Mouse (Mus musculus) hindbrain, embryonic 10.5 days (tissue): Measurements from ENCODE around the gene Hoxd1. TPM values are rescaled to one million over a fixed set of nuclear protein-coding genes. Genes with fewer than 3 reads are reported as not detected.

Source experiments
- DNase-seq: peaks from one replicate; pipeline ENCODE4 v3.0.0-alpha.2; 2017; ENCODE audit warnings: low spot score
- H3K27ac ChIP-seq: fragments of 300-500 bp; sonication (generic); 2 replicates; pipeline ENCODE4 v1.5.1; 2016; ENCODE audit warnings: mild to moderate bottlenecking, moderate library complexity
- H3K27me3 ChIP-seq: fragments of 300-500 bp; sonication (generic); 2 replicates; pipeline ENCODE4 v1.6.1; 2016; ENCODE audit warnings: mild to moderate bottlenecking; ENCODE audit not compliant: poor library complexity, insufficient read depth, severe bottlenecking
- H3K36me3 ChIP-seq: fragments of 300-500 bp; sonication (generic); 2 replicates; pipeline ENCODE4 v1.6.1; 2016; ENCODE audit warnings: mild to moderate bottlenecking, moderate library complexity
- H3K4me1 ChIP-seq: fragments of 300-500 bp; sonication (generic); replicated peaks from 2 replicates; pipeline ENCODE4 v1.6.1; 2016; ENCODE audit warnings: mild to moderate bottlenecking
- H3K4me3 ChIP-seq: fragments of 300-500 bp; sonication (generic); 2 replicates; pipeline ENCODE4 v1.5.1; 2016; ENCODE audit warnings: mild to moderate bottlenecking, moderate library complexity
- H3K9me3 ChIP-seq: fragments of 300-500 bp; sonication (generic); 2 replicates; pipeline ENCODE4 v1.6.1; 2016; ENCODE audit warnings: mild to moderate bottlenecking, moderate library complexity
- WGBS: fragments of 180-500 bp; shearing (Covaris S2); methylation state at CpG from one replicate; pipeline ENCODE4 v1.1.7; 2016; 5-methylcytosine and 5-hydroxymethylcytosine counted together
- microRNA counts: library from miRNA; unstranded; fragments of <30 nt; microRNA quantifications from one replicate; lab custom pipeline; 2017
- polyA plus RNA-seq: library from polyadenylated mRNA; unstranded; fragments of >200 nt; fragmentation: Nextera tagmentation; extraction: Ambion mirVana; gene quantifications from 2 replicates; pipeline ENCODE4 v1.2.1, GENCODE M21; 2016

Gene Hoxd1
- polyA plus RNA-seq, 1 experiment from 2014 or later: 0.60 TPM

DNA sequence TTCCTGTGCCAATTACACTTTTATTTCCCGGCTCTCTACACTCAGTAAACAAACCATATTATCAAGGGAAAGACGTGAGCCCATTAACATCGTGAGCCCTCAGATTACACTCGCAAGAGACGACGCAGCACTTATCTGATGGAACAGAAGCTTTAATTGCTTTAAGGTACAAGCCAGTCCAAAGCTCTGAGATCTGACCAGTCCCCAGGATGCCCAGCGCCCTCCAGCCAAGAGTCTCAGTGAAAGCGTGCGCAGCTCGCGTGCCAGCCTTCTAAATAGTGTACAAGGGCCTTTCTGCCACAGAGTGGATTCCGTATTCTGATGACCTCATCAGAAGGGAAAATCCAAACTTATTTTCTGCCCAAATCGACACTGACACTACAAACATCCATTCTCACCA lies 839 bp upstream of the Hoxd1 start:
- Histone ChIP-seq H3K27me3 (peaks cover 99% of the 10 kb centered on the region), H3K9me3 (no peaks in the 10 kb centered on the region), H3K27ac (no peak overlapping the region), H3K4me3 (peak overlapping the region; percentile 58), H3K36me3 (no peaks in the 10 kb centered on the region), H3K4me1 (peaks cover 20% of the 10 kb centered on the region)
- DNase-seq: no peak
- WGBS: 7% methylated on average over 13 of the region's 13 CpGs

DNA sequence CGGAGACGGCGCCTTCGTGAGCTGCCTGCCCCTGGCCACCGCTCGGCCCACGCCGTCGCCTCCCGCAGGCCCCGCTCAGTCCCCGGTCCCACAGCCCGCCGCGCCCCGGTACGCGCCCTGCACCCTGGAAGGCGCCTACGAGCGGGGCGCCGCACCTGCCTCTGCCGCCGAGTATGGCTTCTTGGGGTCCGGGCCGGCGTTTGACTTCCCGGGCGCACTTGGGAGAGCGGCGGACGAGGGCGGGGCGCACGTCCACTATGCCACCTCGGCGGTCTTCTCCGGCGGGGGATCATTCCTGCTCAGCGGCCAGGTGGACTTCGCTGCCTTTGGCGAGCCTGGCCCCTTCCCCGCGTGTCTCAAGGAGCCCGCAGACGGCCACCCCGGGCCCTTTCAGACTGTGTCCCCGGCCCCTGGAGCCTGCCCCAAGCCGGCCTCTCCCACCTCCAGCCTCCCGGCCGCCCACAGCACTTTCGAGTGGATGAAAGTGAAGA lies 510 bp downstream of the Hoxd1 start:
- DNase-seq: peak; percentile 33
- no peaks in the 10 kb centered on the region for H3K9me3 ChIP-seq
- peaks cover 20% of the 10 kb centered on the region for H3K4me1 ChIP-seq
- peaks cover 89% of the 10 kb centered on the region for H3K27me3 ChIP-seq
- H3K4me3 ChIP-seq: peak overlapping the region; percentile 58
- H3K36me3 ChIP-seq: no peaks in the 10 kb centered on the region
- no peak overlapping the region for H3K27ac ChIP-seq
- WGBS: 1% methylated on average over 52 of the region's 53 CpGs

DNA sequence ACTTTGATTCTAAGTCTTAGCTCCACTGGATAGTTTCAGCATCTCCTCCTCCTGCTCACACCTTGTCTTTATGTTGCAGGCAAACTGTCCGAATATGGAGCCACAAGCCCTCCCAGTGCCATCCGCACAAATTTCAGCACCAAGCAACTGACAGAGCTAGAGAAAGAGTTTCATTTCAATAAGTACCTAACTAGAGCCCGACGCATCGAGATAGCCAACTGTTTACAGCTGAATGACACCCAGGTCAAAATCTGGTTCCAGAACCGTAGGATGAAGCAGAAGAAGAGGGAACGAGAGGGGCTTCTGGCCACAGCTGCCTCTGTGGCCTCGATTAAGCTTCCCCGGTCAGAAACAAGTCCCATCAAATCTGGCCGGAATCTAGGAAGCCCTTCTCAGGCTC lies 1.2 kb downstream of the Hoxd1 start:
- no peaks in the 10 kb centered on the region for H3K9me3 ChIP-seq
- peaks cover 89% of the 10 kb centered on the region for H3K27me3 ChIP-seq
- H3K4me1 ChIP-seq: peaks cover 20% of the 10 kb centered on the region
- H3K36me3 ChIP-seq: no peaks in the 10 kb centered on the region
- WGBS: 55% methylated on average over 10 of the region's 10 CpGs
- no peak overlapping the region for H3K27ac ChIP-seq
- H3K4me3 ChIP-seq: no peak overlapping the region
- no peak for DNase-seq

DNA sequence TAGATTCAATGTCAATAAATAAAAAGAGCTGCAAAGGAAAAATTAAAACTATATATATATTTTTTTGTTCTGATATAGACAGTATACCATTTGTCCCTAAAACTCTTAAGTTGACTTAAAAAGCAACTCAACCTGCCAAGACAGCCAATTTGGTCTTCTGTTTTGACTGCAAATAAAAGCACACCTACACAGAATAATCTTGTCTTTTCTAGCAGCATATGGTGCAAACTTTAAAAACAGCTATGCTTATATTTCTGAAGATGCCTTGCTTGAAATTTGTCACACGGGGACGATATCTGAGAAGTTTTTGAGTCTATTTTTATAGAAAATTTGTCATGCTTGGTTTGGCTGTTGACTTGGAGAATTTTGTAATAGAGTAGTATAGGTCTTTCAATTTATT lies 11.6 kb downstream of the Hoxd1 start:
- H3K36me3 ChIP-seq: no peaks in the 10 kb centered on the region
- no peaks in the 10 kb centered on the region for H3K4me1 ChIP-seq
- WGBS: 88% methylated on average over 2 of the region's 2 CpGs
- H3K9me3 ChIP-seq: no peaks in the 10 kb centered on the region
- peaks cover 6% of the 10 kb centered on the region; the same call in 1 of the 2 replicates for H3K27me3 ChIP-seq
- DNase-seq: no peak
- H3K4me3 ChIP-seq: no peak overlapping the region
- H3K27ac ChIP-seq: no peak overlapping the region

DNA sequence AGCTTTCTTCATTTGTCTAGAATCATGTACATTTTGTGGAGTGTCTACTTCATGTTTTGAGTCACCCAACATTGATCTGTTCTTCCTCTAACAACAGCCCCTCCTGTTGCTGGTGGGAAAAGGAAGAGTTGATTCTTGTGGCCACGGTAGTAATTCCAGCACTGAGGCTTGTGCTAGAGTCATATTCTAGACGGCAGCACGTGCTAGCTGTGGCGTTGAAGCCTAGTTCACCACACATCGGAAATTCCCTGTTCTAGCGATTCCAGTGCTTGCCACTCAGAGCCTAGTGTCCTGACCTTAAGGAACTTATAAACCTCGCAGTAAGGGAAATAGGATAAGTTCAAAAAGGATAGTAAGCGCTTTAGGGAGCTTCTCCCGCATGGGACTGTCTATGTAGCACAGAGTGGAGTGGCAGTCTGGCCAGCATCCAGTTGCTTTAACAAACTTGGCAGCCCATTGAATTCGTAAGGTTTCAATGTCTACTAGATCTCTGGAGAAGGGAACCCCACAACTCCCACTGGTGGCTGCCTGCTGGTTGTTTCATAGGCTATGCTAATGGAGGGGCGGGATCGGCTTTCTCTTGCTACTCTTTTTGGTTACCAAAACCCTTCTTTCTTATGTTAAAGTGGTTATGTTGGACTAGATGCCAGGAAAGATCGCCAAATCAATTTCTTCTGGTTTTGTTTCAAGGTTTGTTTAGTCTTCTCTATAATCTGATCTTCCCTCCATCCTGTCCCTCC lies 14.9 kb downstream of the Hoxd1 start:
- Histone ChIP-seq H3K36me3 (no peaks in the 10 kb centered on the region), H3K27ac (no peak overlapping the region), H3K9me3 (no peaks in the 10 kb centered on the region), H3K27me3 (peaks cover 9% of the 10 kb centered on the region; the same call in 1 of the 2 replicates), H3K4me3 (no peak overlapping the region), H3K4me1 (no peaks in the 10 kb centered on the region)
- DNase-seq: no peak
- WGBS: 69% methylated on average over 13 of the region's 13 CpGs

DNA sequence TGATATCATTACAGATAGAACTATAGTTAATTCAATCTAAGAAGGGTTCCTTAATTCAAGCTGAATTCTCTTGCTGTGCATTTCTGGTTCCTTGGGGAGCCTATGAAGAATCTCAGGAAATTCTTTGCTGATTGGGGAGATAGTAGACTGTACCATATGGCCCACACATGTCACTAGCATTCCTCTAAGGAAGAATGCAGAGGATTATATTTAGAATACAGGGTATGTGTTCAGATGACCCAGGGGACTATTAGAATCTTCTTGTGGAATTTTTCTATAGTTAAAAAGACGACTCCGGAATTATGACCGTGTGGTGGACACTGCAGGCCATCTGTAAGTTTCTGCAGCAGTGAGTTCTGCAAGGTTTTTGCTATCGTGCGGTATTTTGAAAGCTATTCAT lies 18.6 kb downstream of the Hoxd1 start:
- Histone ChIP-seq H3K4me3 (no peak overlapping the region), H3K4me1 (no peaks in the 10 kb centered on the region), H3K27ac (no peak overlapping the region), H3K27me3 (peaks cover 9% of the 10 kb centered on the region; the same call in 1 of the 2 replicates), H3K9me3 (no peaks in the 10 kb centered on the region), H3K36me3 (no peaks in the 10 kb centered on the region)
- DNase-seq: no peak
- WGBS: 80% methylated on average over 5 of the region's 5 CpGs

DNA sequence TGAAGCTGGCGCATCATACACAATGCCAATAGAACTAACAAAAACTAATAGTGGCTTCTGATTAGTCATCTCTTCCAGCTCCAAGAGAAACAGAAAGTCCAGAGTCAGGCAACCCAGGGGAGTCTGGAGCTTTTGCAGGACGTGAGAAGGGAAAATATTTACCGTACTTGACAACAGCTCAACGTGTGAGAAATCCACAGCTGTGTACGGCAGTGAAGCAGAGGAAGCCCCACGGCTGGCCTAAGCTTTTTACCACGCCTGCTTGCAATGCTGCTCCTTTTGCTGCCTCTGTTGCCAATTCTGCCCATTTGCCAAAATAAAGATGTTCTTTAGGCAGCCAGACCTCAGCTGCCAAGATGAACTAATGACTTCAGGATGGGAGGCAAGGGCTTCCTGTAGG lies 32.8 kb downstream of the Hoxd1 start:
- 69% methylated on average over 7 of the region's 7 CpGs for WGBS
- Histone ChIP-seq H3K9me3 (no peaks in the 10 kb centered on the region), H3K36me3 (no peaks in the 10 kb centered on the region), H3K27ac (no peak overlapping the region), H3K4me3 (no peak overlapping the region), H3K4me1 (no peaks in the 10 kb centered on the region), H3K27me3 (no peaks in the 10 kb centered on the region)
- no peak for DNase-seq

DNA sequence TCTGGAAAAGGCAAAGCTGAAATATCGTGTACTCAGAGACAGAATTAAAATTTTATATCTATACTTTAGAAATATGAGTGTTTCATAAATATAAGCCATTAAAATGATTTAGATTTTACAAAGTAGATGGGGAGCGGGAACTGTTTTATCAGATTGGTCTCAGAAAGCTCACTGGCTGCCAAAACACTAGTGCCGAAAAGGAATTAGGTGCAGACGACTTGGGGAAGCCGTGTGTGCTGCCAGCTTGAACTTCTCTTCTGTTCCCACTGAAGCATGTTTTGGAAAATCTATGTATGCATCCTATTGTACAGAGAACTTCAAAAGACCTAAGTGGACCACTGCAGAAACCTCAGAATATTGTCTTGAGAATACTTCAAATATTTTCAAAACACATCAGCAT lies 45.7 kb downstream of the Hoxd1 start:
- Histone ChIP-seq H3K27me3 (no peaks in the 10 kb centered on the region), H3K9me3 (no peaks in the 10 kb centered on the region), H3K36me3 (no peaks in the 10 kb centered on the region), H3K27ac (no peak overlapping the region), H3K4me1 (peaks cover 9% of the 10 kb centered on the region; the same call in 1 of the 2 replicates), H3K4me3 (no peak overlapping the region)
- DNase-seq: no peak
- 84% methylated on average over 5 of the region's 5 CpGs for WGBS

MicroRNAs encoded within 50 kb of the gene (microRNA counts, 519-probe panel; counts per million panel counts)
- microRNA mmu-miR-10b (lab: Ali Mortazavi, UCI): 2,824 counts per million, percentile 81 among the panel's probes with 10 or more counts

Other genes with a start within 250 kb of the Hoxd1 start
- gene Lnpk, start 183.5 kb upstream of the Hoxd1 start, polyA plus RNA-seq: 38.9 and 41.1 TPM in 2 replicates
- gene Evx2, start 103.4 kb upstream of the Hoxd1 start, polyA plus RNA-seq: 0.19 and 0.47 TPM in 2 replicates
- not detected in 2 replicates for gene Hoxd13, start 94.7 kb upstream of the Hoxd1 start, polyA plus RNA-seq
- gene Hoxd12, start 88.0 kb upstream of the Hoxd1 start, polyA plus RNA-seq: not detected in 2 replicates
- not detected in 2 replicates for gene Hoxd11, start 83.4 kb upstream of the Hoxd1 start, polyA plus RNA-seq
- not detected in 2 replicates for gene Hoxd10, start 71.1 kb upstream of the Hoxd1 start, polyA plus RNA-seq
- gene Hoxd9, start 65.3 kb upstream of the Hoxd1 start, polyA plus RNA-seq: not detected in 2 replicates
- gene Hoxd8, start 58.4 kb upstream of the Hoxd1 start, polyA plus RNA-seq: not detected in 2 replicates
- gene Hoxd3, start 51.1 kb upstream of the Hoxd1 start, polyA plus RNA-seq: 15.5 and 55.9 TPM in 2 replicates
- gene Hoxd4, start 51.1 kb upstream of the Hoxd1 start, polyA plus RNA-seq: 0.14 and 2.6 TPM in 2 replicates
- not detected in 2 replicates for gene Gm28230, start 36.3 kb upstream of the Hoxd1 start, polyA plus RNA-seq
- 106 and 111 TPM in 2 replicates for gene Mtx2, start 62.8 kb downstream of the Hoxd1 start, polyA plus RNA-seq